Mouse (Mus musculus): ENCODE data around the gene Tbrg4. TPM values are rescaled to one million over a fixed set of nuclear protein-coding genes. Genes with fewer than 3 reads are reported as not detected.

Tbrg4 gene
- total RNA-seq, 2 experiments from 2014 or later: 53.6 to 57.1 TPM

DNA sequence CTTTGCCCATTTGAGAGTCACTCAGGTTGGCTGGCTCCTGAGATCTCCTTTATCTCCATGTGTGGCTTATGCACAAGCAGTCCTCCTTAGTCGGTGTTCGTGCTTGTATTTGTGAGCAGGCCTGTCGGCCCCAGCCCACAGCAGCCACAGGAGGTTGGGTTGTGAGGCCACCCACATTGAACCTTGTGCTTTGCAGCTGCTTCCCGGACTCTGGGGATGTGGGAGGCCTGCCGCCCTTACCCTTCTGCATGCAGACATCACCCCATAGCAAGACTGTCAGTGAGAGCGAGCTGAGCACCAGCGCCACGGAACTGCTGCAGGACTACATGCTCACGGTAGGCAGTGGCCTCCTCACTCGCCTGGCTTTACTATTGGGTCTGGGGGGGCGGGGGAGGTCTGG is 32.5 kb downstream of the Tbrg4 start:
- no peak for DNase-seq

- no peak for DNase-seq
Measured at GRCm38 (mm10) chr11:6590933-6591675, 34.8 kb downstream of the Tbrg4 start.

GRCm38 (mm10) chr11:6589838-6590237 is 36.0 kb downstream of the Tbrg4 start:
- DNase-seq: no peak

GRCm38 (mm10) chr11:6588295-6588694 is 37.6 kb downstream of the Tbrg4 start:
- no peak for DNase-seq

- no peak for DNase-seq
Measured at GRCm38 (mm10) chr11:6587249-6587940, 38.5 kb downstream of the Tbrg4 start.

GRCm38 (mm10) chr11:6586660-6587059 is 39.2 kb downstream of the Tbrg4 start:
- DNase-seq: no peak

GRCm38 (mm10) chr11:6585748-6586147 is 40.1 kb downstream of the Tbrg4 start:
- no peak for DNase-seq

GRCm38 (mm10) chr11:6581560-6581959 is 44.3 kb downstream of the Tbrg4 start:
- no peak for DNase-seq

- DNase-seq: no peak
Measured at GRCm38 (mm10) chr11:6580065-6580750, 45.7 kb downstream of the Tbrg4 start.

DNA sequence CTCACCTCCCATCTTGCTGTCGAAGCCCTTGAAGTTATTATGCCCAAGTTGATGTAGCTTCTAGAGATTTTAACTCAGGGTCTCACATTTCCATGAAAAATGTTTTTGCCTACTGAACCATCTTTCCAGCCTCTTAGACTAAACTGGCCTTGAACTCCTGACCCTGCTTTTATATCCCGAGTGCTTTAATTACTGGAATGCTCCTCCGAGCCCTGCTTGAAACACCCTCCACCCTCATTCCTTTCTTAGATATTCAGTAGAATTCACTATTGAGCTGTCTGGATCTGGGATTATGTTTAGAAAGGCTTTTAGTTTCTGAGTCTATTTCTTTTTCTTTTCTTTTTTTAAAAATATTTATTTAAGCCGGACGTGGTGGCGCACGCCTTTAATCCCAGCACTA is 46.5 kb downstream of the Tbrg4 start:
- no peak for DNase-seq

- DNase-seq: no peak
Measured at GRCm38 (mm10) chr11:6576151-6576550, 49.7 kb downstream of the Tbrg4 start.

GRCm38 (mm10) chr11:6569410-6569777 is 56.5 kb downstream of the Tbrg4 start:
- no peak for DNase-seq

DNA sequence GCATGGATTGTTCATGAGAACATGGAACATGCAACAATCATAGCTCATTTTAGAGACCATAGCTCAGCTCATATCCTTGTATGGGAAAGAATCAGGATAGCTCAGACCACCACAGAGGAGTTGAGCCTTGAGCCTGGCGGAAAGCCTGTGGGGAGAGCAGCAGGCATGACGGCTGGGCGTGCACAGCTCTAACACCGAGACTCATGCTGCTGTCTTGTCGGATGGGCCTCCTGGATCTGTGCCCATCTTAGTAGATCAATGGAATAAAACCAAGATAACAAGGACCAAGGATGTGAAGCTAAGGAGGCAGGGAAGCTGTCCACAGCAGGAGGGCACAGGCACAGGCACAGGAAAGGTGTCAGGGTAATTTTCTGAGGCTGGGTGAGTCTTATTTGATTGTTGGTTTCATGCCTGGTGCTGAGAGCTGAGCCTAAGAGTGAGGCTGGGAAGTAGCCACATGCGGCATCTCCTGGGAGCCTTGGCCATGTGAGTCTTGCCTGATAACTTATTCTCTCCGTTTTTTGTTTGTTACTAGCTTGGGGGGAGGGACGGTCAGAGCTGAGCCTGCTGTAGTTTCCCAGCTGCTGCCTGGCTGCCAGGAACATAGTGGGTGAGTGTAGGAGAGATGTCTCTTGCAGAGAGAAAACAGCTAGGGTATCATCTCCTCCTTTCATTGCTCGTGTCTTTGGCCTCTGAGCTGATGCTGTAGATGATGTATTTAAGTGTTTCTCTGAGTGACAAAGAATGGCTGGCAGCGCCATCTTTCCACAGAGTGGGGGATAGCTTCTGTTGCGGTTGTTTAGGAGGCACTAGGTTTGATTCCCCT is 57.1 kb downstream of the Tbrg4 start:
- DNase-seq: no peak

GRCm38 (mm10) chr11:6567951-6568350 is 57.9 kb downstream of the Tbrg4 start:
- DNase-seq: no peak

GRCm38 (mm10) chr11:6566496-6566895 is 59.4 kb downstream of the Tbrg4 start:
- DNase-seq: no peak

Other genes starting within 250 kb of the Tbrg4 start
- 10 to 100 TPM; 31.8 to 34.3 TPM for gene Zmiz2, start 237.0 kb downstream of the Tbrg4 start, total RNA-seq (2021)
- 100 to 1,000 TPM; 765 to 781 TPM for gene Ppia, start 210.6 kb downstream of the Tbrg4 start, total RNA-seq (2021)
- gene H2afv, start 181.6 kb downstream of the Tbrg4 start, total RNA-seq (2021): 10 to 100 TPM; 66.2 to 67.3 TPM
- 10 to 100 TPM; 55.6 to 58.4 TPM for gene Purb, start 150.2 kb downstream of the Tbrg4 start, total RNA-seq (2021)
- gene Myo1g, start 105.1 kb downstream of the Tbrg4 start, total RNA-seq (2021): 1 to 10 TPM; 1.6 to 2.5 TPM
- 10 to 100 TPM; 25.9 to 28.1 TPM for gene Ccm2, start 79.2 kb downstream of the Tbrg4 start, total RNA-seq (2021)
- gene Nacad, start 20.0 kb downstream of the Tbrg4 start, total RNA-seq (2021): under 1 TPM; 0.45 to 0.65 TPM
- not detected for gene Wap, start 12.6 kb upstream of the Tbrg4 start, total RNA-seq (2021)
- 1 to 10 TPM; 1.2 to 1.3 TPM for gene Ramp3, start 32.5 kb upstream of the Tbrg4 start, total RNA-seq (2021)
- gene Gm11983, start 211.6 kb upstream of the Tbrg4 start, total RNA-seq (2021): not detected

Measured in gastrocnemius, postnatal 10 days (tissue).